Mouse (Mus musculus) CH12.LX (cell line): ENCODE measurements around the gene Slc44a5. TPM values are rescaled to one million over a fixed set of nuclear protein-coding genes. Genes with fewer than 3 reads are reported as not detected.

ENCODE experiments used
- DNase-seq: peaks from one replicate; pipeline ENCODE4 v3.0.0-alpha.2; 2013; ENCODE audit errors: extremely low read depth
- H3K27ac ChIP-seq: 2 replicates; pipeline ENCODE4 v1.5.1; 2012; ENCODE audit warnings: low read depth, mild to moderate bottlenecking, control low read depth, moderate library complexity; ENCODE audit not compliant: insufficient read depth
- H3K27me3 ChIP-seq: replicated peaks from 2 replicates; pipeline ENCODE3; 2012; ENCODE audit warnings: inconsistent platforms
- H3K36me3 ChIP-seq, 2 experiments: replicated peaks in 1 of 2; 2 replicates each; pipeline versions ENCODE3 to v1.6.1; 2012; ENCODE audit warnings: inconsistent platforms in 1 of 2, low read length in 1 of 2, mild to moderate bottlenecking in 1 of 2, mixed read lengths in 1 of 2, moderate library complexity in 1 of 2; ENCODE audit not compliant: control insufficient read depth in 1 of 2, insufficient read depth in 1 of 2
- H3K4me1 ChIP-seq, 2 experiments: 2 replicates each; pipeline ENCODE4 v1.6.1; 2012; ENCODE audit warnings: inconsistent platforms in 1 of 2, moderate library complexity in 1 of 2; ENCODE audit not compliant: insufficient read depth in 2 of 2, control insufficient read depth in 1 of 2
- H3K4me2 ChIP-seq: 2 replicates; pipeline ENCODE4 v1.6.1; 2012; ENCODE audit warnings: low read depth, mild to moderate bottlenecking, control low read depth; ENCODE audit not compliant: poor library complexity, insufficient read depth, severe bottlenecking
- H3K4me3 ChIP-seq, 3 experiments: fragments of 150-350 bp in 1 of 3; sonication (generic) in 1 of 3; replicated peaks in 1 of 3; 2 replicates each; pipeline versions ENCODE3 to v1.5.1; 2011 to 2012; ENCODE audit warnings: low read depth in 2 of 3, low read length in 2 of 3, mild to moderate bottlenecking in 2 of 3, moderate library complexity in 2 of 3, control low read depth in 1 of 3, improper control_type of control experiment in 1 of 3, inconsistent platforms in 1 of 3, mixed read lengths in 1 of 3; ENCODE audit not compliant: poor library complexity in 1 of 3
- H3K79me2 ChIP-seq: replicated peaks from 2 replicates; pipeline ENCODE4 v1.6.1; 2012; ENCODE audit warnings: mild to moderate bottlenecking, moderate library complexity; ENCODE audit not compliant: control insufficient read depth, poor library complexity, insufficient read depth, severe bottlenecking; ENCODE audit errors: extremely low read depth
- H3K9ac ChIP-seq: 2 replicates; pipeline ENCODE4 v1.6.1; 2012; ENCODE audit warnings: low read depth, mild to moderate bottlenecking, control low read depth, moderate library complexity; ENCODE audit not compliant: insufficient read depth
- H3K9me3 ChIP-seq: replicated peaks from 2 replicates; pipeline ENCODE3; 2012; ENCODE audit warnings: low read length, inconsistent platforms, mixed read lengths
- BHLHE40 ChIP-seq: IDR thresholded peaks from 2 replicates; pipeline ENCODE4 v1.6.1; 2011; ENCODE audit warnings: mild to moderate bottlenecking, low read depth, low read length, improper control_type of control experiment
- CHD1 ChIP-seq: IDR thresholded peaks from 2 replicates; pipeline ENCODE4 v1.6.1; 2012; ENCODE audit warnings: low read depth, low read length, improper control_type of control experiment, inconsistent platforms
- CTCF ChIP-seq, 2 experiments: IDR thresholded peaks in 1 of 2; conservative IDR thresholded peaks in 1 of 2; 2 replicates each; pipeline ENCODE4 v1.5.1; 2011 to 2012; ENCODE audit warnings: low read depth in 2 of 2, low read length in 2 of 2, improper control_type of control experiment in 1 of 2, inconsistent platforms in 1 of 2, mild to moderate bottlenecking in 1 of 2, moderate library complexity in 1 of 2
- E2F4 ChIP-seq: IDR thresholded peaks from 2 replicates; pipeline ENCODE4 v1.6.1; 2011; ENCODE audit warnings: low read depth, low read length, improper control_type of control experiment; ENCODE audit not compliant: insufficient replicate concordance
- EP300 ChIP-seq: IDR thresholded peaks from 2 replicates; pipeline ENCODE4 v1.6.1; 2011; ENCODE audit warnings: low read length, improper control_type of control experiment
- GABPA ChIP-seq: IDR thresholded peaks from 2 replicates; pipeline ENCODE4 v1.6.1; 2012; ENCODE audit warnings: low read depth, low read length, improper control_type of control experiment, inconsistent platforms; ENCODE audit not compliant: insufficient replicate concordance
- HCFC1 ChIP-seq: IDR thresholded peaks from 2 replicates; pipeline ENCODE4 v1.6.1; 2012; ENCODE audit warnings: low read depth, mild to moderate bottlenecking, inconsistent platforms, low read length, improper control_type of control experiment
- IRF4 ChIP-seq: IDR thresholded peaks from 2 replicates; pipeline ENCODE4 v1.6.1; 2014; ENCODE audit warnings: low read depth, mild to moderate bottlenecking, inconsistent platforms, low read length, improper control_type of control experiment
- MAX ChIP-seq: IDR thresholded peaks from 2 replicates; pipeline ENCODE4 v1.6.1; 2011; ENCODE audit warnings: low read length, improper control_type of control experiment
- MAZ ChIP-seq: IDR thresholded peaks from 2 replicates; pipeline ENCODE4 v1.6.1; 2012; ENCODE audit warnings: low read depth, mild to moderate bottlenecking, inconsistent platforms, low read length, improper control_type of control experiment, moderate library complexity
- MEF2A ChIP-seq: IDR thresholded peaks from 2 replicates; pipeline ENCODE4 v1.6.1; 2014; ENCODE audit warnings: low read depth, mild to moderate bottlenecking, inconsistent platforms, low read length, improper control_type of control experiment, borderline replicate concordance
- MXI1 ChIP-seq: IDR thresholded peaks from 2 replicates; pipeline ENCODE4 v1.6.1; 2011; ENCODE audit warnings: mild to moderate bottlenecking, low read depth, low read length, improper control_type of control experiment
- MYC ChIP-seq: IDR thresholded peaks from 2 replicates; pipeline ENCODE4 v1.6.1; 2011; ENCODE audit warnings: low read depth, mild to moderate bottlenecking, improper control_type of control experiment, low read length
- NELFE ChIP-seq: IDR thresholded peaks from 2 replicates; pipeline ENCODE4 v1.6.1; 2011; ENCODE audit warnings: low read depth, low read length, improper control_type of control experiment
- PAX5 ChIP-seq: IDR thresholded peaks from 2 replicates; pipeline ENCODE4 v1.6.1; 2012; ENCODE audit warnings: low read length, inconsistent platforms, mixed read lengths
- POLR2A ChIP-seq: IDR thresholded peaks from 2 replicates; pipeline ENCODE4 v1.6.1; 2011; ENCODE audit warnings: low read depth, mild to moderate bottlenecking, improper control_type of control experiment, low read length
- POLR2AphosphoS2 ChIP-seq: IDR thresholded peaks from 2 replicates; pipeline ENCODE4 v1.6.1; 2011; ENCODE audit warnings: low read depth, low read length, improper control_type of control experiment
- SIN3A ChIP-seq: IDR thresholded peaks from 2 replicates; pipeline ENCODE4 v1.6.1; 2012; ENCODE audit warnings: low read length, improper control_type of control experiment, inconsistent platforms
- SMC3 ChIP-seq: IDR thresholded peaks from 2 replicates; pipeline ENCODE4 v1.6.1; 2011; ENCODE audit warnings: low read depth, low read length, improper control_type of control experiment
- TBP ChIP-seq: conservative IDR thresholded peaks from 2 replicates; pipeline ENCODE4 v1.6.1; 2011; ENCODE audit warnings: low read depth, low read length, improper control_type of control experiment
- USF2 ChIP-seq: conservative IDR thresholded peaks from 2 replicates; pipeline ENCODE4 v1.6.1; 2011; ENCODE audit warnings: low read depth, low read length, improper control_type of control experiment
- ZKSCAN1 ChIP-seq: IDR thresholded peaks from 2 replicates; pipeline ENCODE4 v1.6.1; 2012; ENCODE audit warnings: low read depth, inconsistent platforms, low read length, improper control_type of control experiment, borderline replicate concordance
- ZMIZ1 ChIP-seq: IDR thresholded peaks from 2 replicates; pipeline ENCODE4 v1.6.1; 2012; ENCODE audit warnings: low read depth, mild to moderate bottlenecking, inconsistent platforms, low read length, improper control_type of control experiment
- ZNF384 ChIP-seq: IDR thresholded peaks from 2 replicates; pipeline ENCODE4 v1.6.1; 2012; ENCODE audit warnings: low read depth, low read length, improper control_type of control experiment, inconsistent platforms
- dilution Hi-C: fragments of 300-500 bp; cut with MboI; formaldehyde crosslinking; loops from 2 replicates; pipeline ENCODE4 v1.14.3; 2020; ENCODE audit warnings: low sequenced_read_pairs; ENCODE audit not compliant: extremely low pct_unique_long_range_greater_than_20kb, extremely low pct_ligation_motif_present
- in situ Hi-C: fragments of 300-500 bp; cut with MboI; formaldehyde crosslinking; loops from 3 replicates; pipeline ENCODE4 v1.14.3; 2019; ENCODE audit warnings: low sequenced_read_pairs, low pct_ligation_motif_present, low pct_unique_long_range_greater_than_20kb, mixed read lengths
- polyA plus RNA-seq: library from polyadenylated mRNA; unstranded; fragments of >175 nt; gene quantifications from 2 replicates; pipeline ENCODE4 v1.2.1, GENCODE M21; 2012; ENCODE audit warnings: low read depth; ENCODE audit not compliant: insufficient read length
- total RNA-seq, 2 experiments: library from RNA; depleted of rRNA; stranded (reverse); fragments of 300-350 nt in 1 of 2; fragments of >200 nt in 1 of 2; gene quantifications; 2 replicates each; pipeline ENCODE4 v1.2.3; 2012 to 2014

Slc44a5 gene
- total and polyA plus RNA-seq, 3 experiments: not detected

- TF ChIP-seq BHLHE40 (peak; percentile 62; the same call in 1 of the 2 replicates), HCFC1 (no peak), MYC (peak; percentile 95), ZNF384 (no peak), EP300 (peak; percentile 86), MEF2A (0 out of 2 replicates have a peak, but pooled peaks have one; percentile 22), MAX (peak; percentile 92), MXI1 (0 out of 2 replicates have a peak, but pooled peaks have one; percentile 26)
- Histone ChIP-seq H3K4me3 (peak overlapping the region in 1 of 3 experiments; percentile 40), H3K27me3 (no peaks in the 10 kb centered on the region), H3K9me3 (no peaks in the 10 kb centered on the region), H3K9ac (no peak overlapping the region), H3K27ac (no peak overlapping the region), H3K4me2 (no peak overlapping the region), H3K79me2 (no peaks in the 10 kb centered on the region), H3K4me1 (peaks cover 7 to 45% of the 10 kb centered on the region in 2 experiments), H3K36me3 (no peaks in the 10 kb centered on the region)
- in situ Hi-C loops: no loop called here
- DNase-seq: peak; percentile 92
- dilution Hi-C loops: no loop called here
These were observed 315.3 kb downstream of the Slc44a5 start for GRCm38 (mm10) chr3:154288429-154289069.

- H3K4me2 ChIP-seq: no peak overlapping the region
- H3K27me3 ChIP-seq: no peaks in the 10 kb centered on the region
- H3K79me2 ChIP-seq: no peaks in the 10 kb centered on the region
- in situ Hi-C loops: no loop called here
- no peak overlapping the region for H3K9ac ChIP-seq
- no peak overlapping the region for H3K27ac ChIP-seq
- H3K4me3 ChIP-seq: no peak overlapping the region
- DNase-seq: no peak
- dilution Hi-C loops: no loop called here
- H3K4me1 ChIP-seq: peaks cover 7 to 45% of the 10 kb centered on the region in 2 experiments
- no peaks in the 10 kb centered on the region for H3K9me3 ChIP-seq
- no peak for TF ChIP-seq MXI1
- TF ChIP-seq E2F4: no peak
- TF ChIP-seq GABPA: no peak
- TF ChIP-seq ZMIZ1: no peak
- no peak for TF ChIP-seq POLR2A
- no peak for TF ChIP-seq MAZ
- no peak for TF ChIP-seq CHD1
- no peak for TF ChIP-seq IRF4
- TF ChIP-seq SIN3A: no peak
- no peak for TF ChIP-seq NELFE
- no peak for TF ChIP-seq POLR2AphosphoS2
- no peak for TF ChIP-seq TBP
- no peak for TF ChIP-seq ZNF384
- no peak for TF ChIP-seq BHLHE40
- no peak for TF ChIP-seq ZKSCAN1
- no peak for TF ChIP-seq CTCF (conservative IDR thresholded peaks at IDR 0.05 in 1 of 2, IDR thresholded peaks at IDR 0.05 in 1 of 2; ENCODE audit: low read depth in 2 of 2, low read length in 2 of 2)
- TF ChIP-seq HCFC1: no peak
- TF ChIP-seq USF2: no peak
- no peak for TF ChIP-seq PAX5
- TF ChIP-seq SMC3: no peak
- no peaks in the 10 kb centered on the region for H3K36me3 ChIP-seq
These were observed 317.1 kb downstream of the Slc44a5 start for GRCm38 (mm10) chr3:154290351-154290750.
